Mouse (Mus musculus) small intestine, adult 2 months (tissue): ENCODE results near the gene Ppil2.

Source experiments
- CTCF ChIP-seq: fragments of 200-500 bp; IDR thresholded peaks from 2 replicates; pipeline ENCODE4 v1.5.1; 2012; ENCODE audit warnings: low read depth, mild to moderate bottlenecking, control low read depth, inconsistent platforms, low read length, moderate library complexity, mixed read lengths; ENCODE audit not compliant: insufficient replicate concordance, insufficient read length; ENCODE audit errors: extremely low read depth
- POLR2A ChIP-seq: fragments of 200-500 bp; IDR thresholded peaks from 2 replicates; pipeline ENCODE4 v1.6.1; 2012; ENCODE audit warnings: low read depth, mild to moderate bottlenecking, control low read depth, inconsistent platforms, low read length, moderate library complexity

GRCm38 (mm10) chr16:17154346-17154745 lies 43.3 kb upstream of the Ppil2 start:
- TF ChIP-seq CTCF (no peak), POLR2A (no peak)
